Mouse (Mus musculus) spleen, embryonic (tissue): ENCODE results near the gene Nacc1.

Experiments
- CTCF ChIA-PET: fragments of 350-600 bp; sonication (Branson Sonifier 250); formaldehyde crosslinking; loops from one replicate; lab custom pipeline; 2022; lab: Charles Lee

Nacc1 gene

GRCm38 (mm10) chr8:84621102-84621625, 66.5 kb downstream of the Nacc1 start:
- CTCF ChIA-PET, result no interaction called here
